Mouse (Mus musculus) heart, adult 9 months (tissue): Measurements from ENCODE around the gene Hbb-bh1.
"Not testable (repeated sequence)": the region's sequence is repeated elsewhere in the genome, so short reads cannot be mapped to it uniquely, and the experiment has no call there.

ENCODE experiments used
- DNase-seq, 2 experiments: peaks; one replicate each; pipeline ENCODE4 v3.0.0; 2022; ENCODE audit warnings: low spot score in 2 of 2

The Hbb-bh1 gene

DNA sequence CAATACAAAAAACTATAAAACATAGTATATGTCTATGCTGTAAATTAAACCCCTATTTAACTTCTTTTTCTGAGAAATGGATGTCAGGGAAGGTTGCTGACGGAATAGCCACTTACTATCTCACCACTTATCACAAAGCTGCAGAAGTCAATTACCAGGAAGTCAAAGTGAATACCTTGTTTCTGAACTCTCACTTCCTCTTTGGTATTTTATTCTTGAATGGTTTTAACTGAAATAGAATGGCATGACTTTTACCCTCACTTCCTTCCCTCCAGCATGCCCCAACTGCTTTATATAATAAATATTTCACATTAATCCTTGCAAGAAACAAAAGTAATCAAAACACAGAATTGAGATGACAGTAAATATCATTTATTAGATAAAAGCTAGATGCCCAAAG lies 30.8 kb downstream of the Hbb-bh1 start:
- no peak for DNase-seq

- DNase-seq = no peak
Measured at GRCm38 (mm10) chr7:103811223-103811845, 31.6 kb downstream of the Hbb-bh1 start.

GRCm38 (mm10) chr7:103810746-103811145 lies 32.2 kb downstream of the Hbb-bh1 start:
- no peak for DNase-seq

- DNase-seq = no peak
Measured at GRCm38 (mm10) chr7:103810296-103810695, 32.7 kb downstream of the Hbb-bh1 start.

DNA sequence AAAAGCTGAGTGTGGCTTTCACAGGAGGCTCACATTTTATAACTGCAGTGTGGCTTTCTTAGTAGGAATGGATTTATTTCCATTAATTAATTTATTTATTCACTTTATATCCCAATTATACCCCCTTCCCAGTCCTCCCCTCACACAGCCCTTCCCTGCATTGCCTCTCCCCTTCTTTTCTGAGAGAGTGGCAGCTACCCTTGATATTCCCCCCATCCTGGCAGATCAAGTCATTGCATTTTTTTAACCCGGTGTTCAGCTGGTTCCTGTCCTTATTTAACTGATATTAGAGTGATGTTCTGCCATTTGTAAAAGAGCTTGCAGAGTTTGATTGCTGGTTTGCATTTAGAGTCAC lies 33.2 kb downstream of the Hbb-bh1 start:
- DNase-seq = no peak

DNA sequence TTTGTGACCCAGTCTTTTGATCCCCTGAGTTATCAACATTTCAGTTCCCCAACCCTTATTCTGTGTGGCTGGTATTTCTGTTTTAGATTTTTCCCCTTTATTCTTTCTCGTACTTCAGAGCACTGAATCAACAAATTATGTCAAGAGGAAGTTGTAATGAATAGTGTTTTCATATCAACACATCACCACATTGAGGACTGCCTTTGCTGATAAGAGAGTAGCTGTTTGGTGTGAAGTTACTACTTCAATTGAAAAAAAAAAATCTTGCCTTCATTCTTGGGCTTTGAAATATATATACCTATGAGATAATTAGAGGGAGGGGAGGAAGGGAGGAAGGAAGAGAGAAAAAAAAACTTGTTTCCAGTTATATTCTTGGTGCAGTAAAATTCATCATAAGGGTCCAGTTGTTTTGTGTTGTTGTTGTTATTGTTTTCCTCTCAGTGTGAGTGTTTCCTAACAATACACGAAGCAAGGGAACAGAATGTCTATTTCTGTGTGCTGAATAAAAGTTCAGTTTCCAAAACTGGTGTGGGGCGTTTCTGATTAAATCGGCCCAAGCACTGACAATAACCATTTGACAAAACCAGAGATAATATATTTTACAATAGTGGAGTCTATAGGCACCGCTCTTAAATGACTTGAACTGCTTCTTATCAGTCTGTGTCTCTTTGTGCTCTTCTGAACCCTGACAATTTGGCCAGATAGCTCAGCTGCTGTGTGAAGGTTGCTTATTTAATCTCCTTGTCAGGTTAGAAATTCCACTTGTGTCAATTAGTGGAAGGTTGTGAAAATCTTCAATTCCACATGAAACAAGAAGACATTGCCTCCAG lies 33.8 kb downstream of the Hbb-bh1 start:
- DNase-seq = no peak

DNA sequence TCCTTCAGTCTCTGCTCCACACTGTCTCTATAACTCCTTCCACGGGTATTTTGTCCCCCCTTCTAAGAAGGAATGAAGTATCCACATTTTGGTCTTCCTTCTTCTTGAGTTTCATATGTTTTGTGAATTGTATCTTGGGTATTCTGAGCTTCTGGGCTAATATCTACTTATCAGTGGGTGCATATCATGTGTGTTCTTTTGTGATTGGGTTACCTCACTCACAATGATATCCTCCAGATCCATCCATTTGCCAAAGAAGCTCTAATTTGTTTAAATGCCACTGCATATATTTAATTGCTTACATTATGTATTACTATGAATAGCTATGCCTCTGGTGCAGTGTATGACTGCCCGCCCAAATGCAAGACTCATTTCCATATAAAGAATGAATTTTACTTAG lies 34.8 kb downstream of the Hbb-bh1 start:
- DNase-seq = not testable (repeated sequence)

- DNase-seq = no peak
Measured at GRCm38 (mm10) chr7:103806856-103807255, 36.1 kb downstream of the Hbb-bh1 start.

DNA sequence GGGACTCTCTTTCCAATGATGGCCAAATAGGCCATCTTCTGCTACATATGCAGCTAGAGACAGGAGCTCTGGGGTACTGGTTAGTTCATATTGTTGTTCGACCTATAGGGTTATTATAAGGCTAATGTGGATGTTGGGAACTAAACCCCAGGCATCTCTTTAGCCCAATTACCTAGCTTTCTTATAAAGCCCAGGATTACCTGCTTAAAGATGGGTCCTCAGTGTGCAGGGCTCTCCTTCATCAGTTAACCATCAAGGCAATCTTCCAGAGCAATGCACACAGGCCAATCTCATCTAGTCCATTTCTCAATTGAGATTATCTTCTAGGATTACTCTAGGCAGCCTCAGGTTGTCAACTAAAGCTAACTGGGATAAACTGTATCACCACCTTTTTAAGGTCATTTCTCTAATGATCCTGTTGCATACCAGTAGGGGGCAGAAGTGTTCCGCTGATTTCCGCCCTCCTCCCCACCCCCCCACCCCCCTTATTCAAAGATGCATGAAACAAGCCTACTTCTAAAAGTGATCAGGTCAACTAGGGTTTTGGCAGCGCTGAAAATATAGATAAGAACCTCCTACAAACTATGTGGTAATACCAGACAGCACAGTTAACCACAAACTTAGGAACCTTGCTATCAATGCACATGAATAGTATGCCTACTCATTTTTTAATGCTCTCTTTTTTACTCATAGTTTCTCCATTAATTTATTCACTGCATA lies 50.1 kb downstream of the Hbb-bh1 start:
- DNase-seq = no peak

DNA sequence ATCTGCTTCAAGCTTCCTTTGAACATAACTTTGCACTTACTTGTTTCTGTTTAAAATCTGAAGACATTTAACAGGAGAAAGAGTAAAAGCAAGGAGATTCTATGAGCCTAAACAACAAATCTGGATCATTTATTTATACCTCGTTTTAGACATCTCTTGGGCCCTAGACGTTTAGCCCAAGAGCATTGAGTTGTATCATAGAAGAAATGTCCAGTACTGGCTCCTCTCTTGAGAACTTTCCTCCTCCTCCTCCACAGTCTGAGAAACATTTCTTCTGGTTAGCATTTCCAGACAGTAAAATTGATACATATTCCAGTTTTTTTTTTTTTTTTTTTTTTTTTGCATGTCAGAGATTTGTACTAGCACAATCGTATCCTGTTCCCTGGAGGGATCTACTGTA lies 51.2 kb downstream of the Hbb-bh1 start, which contains the start of gene Olfr67:
TSS of gene Olfr67 (minus strand) at position 101 of the 400 bp plus-strand sequence.
- DNase-seq = no peak
